Mouse (Mus musculus) inflammation-experienced regulatory T-cells, adult 6 months (primary cell): ENCODE results near the gene Selenos. TPM values are rescaled to one million over a fixed set of nuclear protein-coding genes. Genes with fewer than 3 reads are reported as not detected.
"Not testable (repeated sequence)": the region's sequence is repeated elsewhere in the genome, so short reads cannot be mapped to it uniquely, and the experiment has no call there.

Experiments
- ATAC-seq: one replicate; pipeline ENCODE4 v1.8.0; 2017
- polyA plus RNA-seq, 3 experiments: library from polyadenylated mRNA; unstranded; fragments of 100-300 nt; shearing (Covaris generic); gene quantifications; one replicate each; pipeline ENCODE4 v1.2.1; 2017

Gene Selenos
- 100 to 1,000 TPM; 180 to 191 (median 182) TPM for polyA plus RNA-seq

DNA sequence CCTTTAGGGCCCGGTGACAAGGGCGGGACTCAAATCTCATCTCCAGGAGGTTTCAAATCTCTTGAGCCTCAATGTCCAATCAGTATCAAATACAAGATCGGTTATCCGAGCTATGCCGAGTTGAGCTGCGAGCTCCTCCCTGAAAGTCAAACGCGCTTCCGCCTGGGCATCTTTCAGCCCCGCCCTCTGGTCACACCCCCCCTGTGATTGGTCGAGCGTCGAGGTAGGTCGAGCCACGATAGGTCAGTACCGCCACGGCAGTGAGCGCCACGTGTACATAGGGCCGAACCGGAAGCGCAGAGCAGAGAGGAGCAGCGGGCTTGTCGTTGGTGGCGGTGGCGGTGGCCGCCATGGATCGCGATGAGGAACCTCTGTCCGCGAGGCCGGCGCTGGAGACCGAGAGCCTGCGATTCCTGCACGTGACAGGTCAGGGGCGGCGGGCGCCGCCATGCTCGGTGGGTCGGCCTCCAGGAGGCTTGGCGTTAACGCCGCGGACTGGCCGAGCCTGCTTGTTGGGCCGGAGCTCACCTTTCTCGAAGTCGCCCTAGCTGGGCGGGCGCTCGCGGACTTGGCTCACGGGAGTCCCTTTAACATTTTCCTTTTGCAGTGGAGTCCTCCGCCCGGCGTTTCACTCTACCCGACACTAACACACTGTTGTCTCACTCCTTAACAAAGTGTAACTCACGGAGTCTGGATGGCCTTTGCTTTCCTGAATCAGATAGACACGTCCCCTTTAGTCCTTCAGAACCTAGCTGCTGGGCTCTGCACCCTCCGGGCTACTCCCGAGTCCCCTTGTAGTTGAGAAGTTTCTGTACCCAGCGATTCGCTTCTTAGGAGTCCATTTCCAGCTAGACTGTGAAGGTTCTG is at the start of gene Selenos:
Gene Selenos (plus strand): TSS at position 286 of the 867 bp plus-strand sequence.
- ATAC-seq = peak; percentile 98

DNA sequence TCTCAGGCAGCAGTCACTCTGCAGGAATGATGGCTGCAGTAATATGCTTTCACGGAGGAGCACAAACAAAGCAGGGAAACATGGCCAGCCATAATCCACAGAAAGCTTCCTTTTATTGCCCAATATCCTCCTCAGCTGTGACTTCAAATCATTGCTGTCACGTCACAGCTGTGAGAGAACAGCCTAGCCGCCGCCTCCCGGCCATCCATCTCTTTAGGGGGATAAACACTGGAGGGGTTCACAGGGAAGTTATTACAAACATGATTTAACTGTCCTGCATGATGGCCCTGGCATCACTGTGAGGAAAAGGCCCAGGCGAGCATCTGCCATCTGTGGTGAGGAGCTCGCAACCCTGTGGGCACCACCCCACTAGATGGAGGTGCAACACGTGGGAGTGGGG is 42.6 kb upstream of the Selenos start:
- no peak for ATAC-seq

DNA sequence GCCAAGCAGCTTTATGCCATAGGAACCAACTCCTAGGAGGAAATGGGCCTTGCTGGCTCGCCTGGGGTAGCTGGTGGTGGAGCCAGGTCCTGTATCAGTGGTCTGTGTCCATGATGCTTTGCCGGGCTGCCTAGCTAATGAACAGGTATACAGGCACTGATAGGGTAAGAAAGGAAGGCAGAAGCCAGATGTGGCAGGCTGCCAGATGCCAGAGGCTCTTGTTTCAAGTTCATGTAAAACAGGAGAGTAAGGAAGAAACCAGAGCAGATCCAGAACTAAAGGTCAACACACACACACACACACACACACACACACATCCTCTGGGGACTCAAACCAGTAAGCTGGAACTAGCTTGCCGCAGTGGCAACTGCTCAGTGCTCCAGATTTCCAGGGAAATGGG is 41.2 kb upstream of the Selenos start:
- no peak for ATAC-seq

DNA sequence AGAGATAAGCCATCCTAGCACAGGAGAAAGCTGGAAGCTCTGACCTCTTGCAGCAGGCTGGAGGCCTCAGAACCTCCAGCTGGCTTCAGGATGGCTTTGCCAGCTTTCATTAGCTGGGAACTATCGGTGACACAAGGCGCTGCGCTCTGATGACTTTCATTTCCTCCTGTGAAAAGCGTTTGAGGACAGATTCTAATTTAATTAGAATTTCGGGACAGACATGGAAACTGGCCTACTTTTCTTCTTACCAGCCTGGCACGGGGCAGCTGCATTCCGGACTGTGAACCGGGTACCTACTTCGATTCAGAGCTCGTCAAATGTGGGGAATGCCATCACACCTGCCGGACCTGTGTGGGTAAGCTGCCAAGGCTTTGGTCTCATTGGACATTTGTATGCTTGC is 40.7 kb upstream of the Selenos start:
- ATAC-seq = no peak

DNA sequence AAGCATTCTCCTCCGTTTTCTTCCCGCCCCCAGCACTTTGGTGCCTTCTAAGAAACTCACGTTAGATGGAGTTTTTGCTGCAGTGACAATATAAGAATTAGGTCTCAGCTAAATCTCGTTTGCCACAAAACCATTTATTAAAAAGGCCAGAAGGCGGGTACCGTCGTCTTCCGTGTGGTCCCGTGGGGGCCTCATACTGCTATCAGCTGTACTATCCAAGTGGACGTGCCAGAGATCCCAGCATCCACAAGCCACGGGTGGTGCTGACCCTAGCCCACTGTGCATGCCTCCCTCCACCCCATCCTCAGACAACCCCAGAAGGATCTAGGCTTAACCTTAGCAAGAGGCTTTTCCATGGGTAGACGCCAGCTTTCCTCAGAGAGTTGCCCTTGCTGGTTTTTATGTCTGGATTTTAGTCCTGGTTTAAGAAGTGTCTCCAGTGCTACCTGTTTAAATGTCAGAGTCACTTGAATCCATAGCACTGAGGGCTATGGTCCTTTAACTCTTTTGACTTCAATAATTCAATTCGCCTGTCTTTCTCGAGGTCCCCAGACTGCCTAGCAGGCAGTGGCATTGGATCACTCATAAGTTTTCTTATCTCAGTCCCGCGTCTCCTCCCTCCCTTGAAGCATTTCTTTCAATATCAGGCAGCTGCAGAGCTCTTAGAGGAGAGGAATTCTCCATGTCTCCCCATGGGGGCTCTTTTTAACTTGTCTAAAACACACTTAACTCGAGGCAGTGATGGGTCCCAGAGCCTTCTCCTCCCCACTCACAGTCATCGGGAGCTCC is 39.2 kb upstream of the Selenos start:
- ATAC-seq = no peak

DNA sequence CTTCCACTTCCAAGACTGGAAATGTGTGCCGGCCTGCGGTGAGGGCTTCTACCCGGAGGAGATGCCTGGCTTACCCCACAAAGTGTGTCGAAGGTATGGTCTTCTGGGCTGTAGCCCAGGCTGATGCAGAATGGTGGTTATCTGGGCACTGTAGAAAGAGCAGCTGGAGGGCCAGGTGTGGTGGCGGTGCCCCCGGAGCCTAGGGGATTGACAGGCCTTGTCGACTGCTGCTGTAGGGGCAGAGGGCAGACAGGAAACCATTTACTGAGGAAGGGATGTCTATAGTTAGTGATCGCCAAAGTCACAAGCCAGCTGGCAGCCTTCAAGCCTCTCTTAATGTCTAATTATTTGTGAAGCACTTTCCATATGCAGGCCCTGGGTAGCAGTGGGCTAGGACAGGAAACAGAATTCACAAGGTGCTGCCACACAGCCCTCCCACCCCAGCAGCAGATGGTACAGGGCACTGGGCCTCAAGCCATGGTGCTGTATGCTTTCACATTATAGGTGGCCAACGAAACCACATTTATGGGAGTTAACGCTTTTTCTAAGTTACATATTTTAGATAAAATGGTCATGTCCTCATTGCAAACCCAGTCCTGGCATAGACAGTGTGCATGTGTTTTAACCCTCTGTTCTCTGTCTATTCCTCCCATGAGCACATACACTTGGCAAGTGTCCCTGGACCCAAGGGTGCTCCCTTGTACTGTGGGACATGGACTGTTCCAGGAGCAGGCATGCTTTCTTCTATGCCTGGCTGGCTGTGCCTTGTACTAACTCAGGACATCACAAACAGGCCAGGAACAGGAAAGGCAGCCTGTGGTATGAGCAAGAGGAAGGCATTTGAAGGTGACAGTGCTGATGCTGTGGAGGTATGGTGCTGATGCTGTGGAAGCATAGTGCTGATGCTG is 35.6 kb upstream of the Selenos start, which contains the start of gene Gm45213:
Gene Gm45213 (plus strand): TSS at position 51 of the 908 bp plus-strand sequence.
- no peak for ATAC-seq

DNA sequence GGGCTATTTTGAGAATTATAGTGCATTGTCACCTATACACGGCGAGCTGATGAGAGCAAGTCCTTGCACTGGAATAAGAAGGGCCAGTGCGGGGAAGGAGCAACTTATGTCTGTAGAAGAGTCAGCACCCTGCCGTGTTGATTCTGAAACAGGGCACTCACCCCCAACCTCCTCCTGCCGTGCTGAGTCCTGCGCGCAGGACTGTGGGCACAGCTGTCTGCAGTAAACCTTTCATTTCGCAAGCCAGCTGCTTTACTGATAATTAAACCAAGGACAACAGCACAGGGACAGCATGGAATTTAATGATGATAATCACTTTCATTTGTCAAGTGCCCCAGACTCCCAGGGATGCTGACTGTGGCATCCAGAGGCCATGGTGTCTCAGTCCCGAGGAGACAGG is 34.8 kb upstream of the Selenos start:
- ATAC-seq = no peak

DNA sequence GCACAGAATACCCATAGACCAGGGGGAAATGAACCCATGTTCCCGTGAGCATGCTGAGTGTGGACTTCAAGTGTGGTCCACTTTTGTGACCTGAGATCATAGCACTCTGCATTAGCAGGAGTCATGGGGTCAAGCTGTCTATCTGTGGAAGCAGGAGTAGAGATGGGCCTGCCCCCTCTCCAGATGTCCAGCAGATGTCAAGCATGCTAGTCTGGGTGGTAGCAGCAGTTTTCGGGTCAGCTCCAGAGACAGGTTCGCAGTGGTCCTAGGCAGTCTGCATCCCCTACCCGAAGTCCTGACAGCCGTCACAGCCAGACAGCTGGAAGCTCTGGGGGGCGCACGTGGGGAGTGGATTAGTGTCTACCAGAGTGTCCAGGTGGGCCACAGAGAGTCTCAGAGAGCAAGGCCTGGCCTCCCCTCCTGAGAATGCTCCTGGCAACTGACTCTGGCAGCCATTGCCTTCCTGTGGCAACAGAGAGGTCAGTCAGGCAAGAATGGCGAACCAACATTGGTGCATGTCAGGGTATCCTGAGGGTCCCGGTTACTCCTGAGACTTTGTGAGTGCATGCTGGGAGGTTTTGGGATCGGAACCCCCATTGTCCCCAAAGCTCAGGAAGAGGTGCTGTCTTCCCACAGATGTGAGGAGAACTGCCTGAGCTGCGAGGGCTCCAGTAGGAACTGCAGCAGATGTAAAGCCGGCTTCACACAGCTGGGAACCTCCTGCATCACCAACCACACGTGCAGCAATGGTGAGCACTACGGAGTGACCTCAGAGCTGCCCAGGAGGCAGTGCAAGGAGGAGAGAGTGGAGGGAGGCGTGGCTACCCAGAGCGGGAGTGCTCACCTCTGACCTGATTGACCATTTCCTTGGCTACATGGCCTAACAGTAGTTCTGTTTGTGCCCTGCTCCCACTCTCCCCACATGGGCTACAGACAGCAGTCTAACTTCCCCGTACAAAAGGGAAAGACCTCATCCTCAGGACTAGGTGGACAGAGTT is 32.2 kb upstream of the Selenos start:
- ATAC-seq = no peak

DNA sequence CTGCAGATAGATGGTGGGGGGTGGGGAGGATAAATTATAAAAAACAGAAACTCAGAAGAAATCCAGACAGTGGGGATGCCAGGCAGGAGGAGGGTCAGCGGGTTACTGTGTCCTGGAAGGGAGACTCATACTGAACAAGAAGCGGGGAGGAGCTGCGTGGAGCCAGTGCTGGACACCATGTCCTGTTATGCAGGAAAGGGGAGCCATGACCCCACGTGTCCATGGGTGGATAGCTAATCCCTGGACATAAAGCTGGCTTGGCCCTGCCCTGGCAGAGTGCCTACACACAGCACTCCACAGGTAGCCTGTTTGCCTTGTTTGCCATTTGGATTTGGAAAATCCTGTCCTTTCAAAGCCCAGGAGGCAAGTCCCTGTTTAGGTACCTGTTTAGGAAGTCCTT is 31.5 kb upstream of the Selenos start:
- ATAC-seq = no peak

DNA sequence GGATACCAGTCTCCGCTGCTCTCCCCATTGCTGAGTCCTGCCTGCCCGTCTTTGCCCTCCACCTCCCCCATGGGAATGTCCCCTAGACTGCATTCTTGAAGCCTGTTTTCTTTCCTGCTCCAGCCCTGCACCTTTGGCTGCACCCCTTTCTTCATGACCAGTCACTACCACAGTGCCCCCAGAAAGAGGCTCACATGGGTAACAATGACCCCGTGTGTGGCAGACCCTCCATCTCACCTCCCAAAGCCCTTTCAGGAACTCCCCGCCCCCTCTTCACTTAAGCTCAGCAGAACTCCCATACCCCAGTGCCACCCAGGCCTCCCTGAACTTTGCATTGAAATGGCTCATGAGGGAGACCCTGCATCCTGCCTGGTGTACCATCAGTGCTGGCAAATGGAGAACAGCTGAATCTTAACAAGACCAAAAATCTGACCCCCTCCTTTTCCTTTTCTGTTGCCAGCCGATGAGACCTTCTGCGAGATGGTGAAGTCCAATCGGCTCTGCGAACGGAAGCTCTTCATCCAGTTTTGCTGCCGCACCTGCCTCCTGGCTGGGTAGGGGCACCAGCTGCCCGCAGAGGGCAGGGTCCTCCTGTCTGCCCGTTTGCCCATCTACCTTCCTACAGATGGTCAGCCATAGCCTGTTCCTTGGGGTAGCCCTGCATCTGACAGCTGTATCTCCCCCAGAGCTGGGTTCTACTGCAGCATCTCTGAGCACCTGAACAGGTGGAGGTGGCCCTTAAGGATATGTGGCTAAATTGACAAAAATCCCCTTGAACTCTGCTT is 30.8 kb upstream of the Selenos start:
- ATAC-seq = no peak

DNA sequence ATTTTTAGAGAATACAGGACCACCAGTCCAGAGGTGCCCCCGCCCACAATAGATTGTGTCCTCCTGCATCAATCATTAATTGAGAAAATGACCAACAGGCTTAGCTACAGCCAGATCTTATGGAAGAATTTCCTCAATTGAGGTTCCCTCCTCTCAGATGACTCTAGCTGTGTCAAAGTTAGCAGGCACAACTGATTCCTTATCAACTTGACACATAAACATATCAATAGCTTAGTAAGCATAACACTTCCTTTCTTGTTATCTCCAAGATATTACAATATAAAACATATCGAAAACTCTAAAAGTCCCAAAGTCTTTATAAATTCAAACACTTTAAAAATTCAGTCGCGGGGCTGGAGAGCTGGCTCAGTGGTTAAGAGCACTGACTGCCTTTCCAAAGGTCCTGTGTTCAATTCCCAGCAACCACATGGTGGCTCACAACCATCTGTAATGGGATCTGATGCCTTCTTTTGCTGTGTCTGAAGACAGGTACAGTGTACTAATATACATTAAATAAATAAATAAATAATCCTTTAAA is 25.4 kb upstream of the Selenos start:
- no peak for ATAC-seq

DNA sequence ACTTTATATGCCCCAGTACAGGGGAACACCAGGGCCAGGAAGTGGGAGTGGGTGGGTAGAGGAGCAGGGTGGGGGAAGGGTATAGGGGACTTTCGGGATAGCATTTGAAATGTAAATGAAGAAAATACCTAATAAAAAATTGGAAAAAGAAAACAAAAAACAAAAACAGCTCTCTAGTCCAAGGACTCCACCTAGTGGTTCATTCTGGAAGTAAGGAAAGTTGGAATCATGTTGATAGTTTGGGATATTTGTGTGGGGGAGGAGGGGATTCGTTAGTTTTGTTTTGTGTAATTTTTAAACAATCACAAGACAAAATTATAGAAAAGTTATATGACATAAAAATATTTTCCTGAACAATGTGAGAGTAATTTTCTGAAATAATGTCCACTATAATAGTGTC is 24.1 kb upstream of the Selenos start:
- not testable (repeated sequence) for ATAC-seq

DNA sequence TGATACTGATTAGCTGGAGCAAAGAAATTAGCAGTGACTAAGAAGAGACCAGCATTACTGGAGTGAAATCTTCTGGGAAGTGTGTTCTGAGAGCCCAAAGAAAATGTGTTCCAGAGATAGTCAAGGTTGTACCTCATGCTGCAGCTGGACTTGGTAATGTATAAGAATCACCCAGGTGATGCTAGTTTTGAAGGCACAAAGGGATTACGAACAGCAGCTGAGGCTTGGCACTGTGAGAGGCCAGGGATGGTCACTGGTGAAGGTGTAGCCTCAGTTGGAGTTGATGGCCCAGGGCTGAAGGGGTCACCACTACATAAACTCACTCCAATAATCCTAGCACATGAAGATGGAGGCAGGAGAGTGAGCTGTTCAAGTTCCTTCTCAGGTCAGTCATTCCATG is 20.7 kb upstream of the Selenos start, which contains the start of gene Snrpa1:
Gene Snrpa1 (plus strand): TSS at position 301 of the 400 bp plus-strand sequence.
- ATAC-seq = no peak

DNA sequence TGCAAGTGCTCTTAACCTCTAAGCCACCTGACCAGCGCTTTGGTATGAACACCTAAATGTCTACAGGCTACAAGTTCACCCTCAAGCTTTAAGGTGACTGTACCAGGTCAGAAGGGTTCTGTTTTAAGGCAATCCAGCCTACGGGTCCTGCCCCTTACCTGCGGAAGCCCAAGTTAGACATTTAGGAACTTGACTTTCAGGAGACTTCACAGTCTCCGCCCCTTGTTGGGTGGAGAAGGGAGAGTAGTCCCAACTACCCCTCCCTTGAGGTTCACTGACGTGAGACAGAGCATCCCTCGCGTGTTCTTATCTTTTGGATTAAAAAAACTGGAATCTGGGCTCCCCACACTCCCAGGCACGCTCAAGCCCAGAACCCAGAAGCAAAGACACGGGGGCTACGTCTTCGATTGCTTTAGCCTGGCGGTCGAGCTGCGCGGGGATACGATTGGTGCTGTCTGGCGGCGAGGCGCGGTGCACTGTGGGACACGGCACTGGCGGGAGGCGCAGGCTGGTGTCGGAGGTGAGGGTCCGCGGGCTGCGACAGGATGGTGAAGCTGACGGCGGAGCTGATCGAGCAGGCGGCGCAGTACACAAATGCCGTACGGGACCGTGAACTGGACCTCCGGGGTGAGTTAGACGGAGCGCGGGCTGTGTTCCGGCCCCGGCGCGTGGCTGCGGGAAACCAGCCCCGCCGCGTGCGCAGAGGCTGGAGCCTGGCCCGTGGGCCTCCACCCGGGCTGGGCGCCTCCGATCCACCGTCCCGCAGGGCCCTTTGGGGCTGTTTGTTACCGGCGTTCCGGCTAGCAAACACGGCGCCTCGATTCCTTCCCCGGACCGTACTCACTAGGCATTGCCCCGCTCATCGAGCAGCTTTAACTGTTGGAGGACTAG is 19.1 kb upstream of the Selenos start:
- ATAC-seq = peak; percentile 90

DNA sequence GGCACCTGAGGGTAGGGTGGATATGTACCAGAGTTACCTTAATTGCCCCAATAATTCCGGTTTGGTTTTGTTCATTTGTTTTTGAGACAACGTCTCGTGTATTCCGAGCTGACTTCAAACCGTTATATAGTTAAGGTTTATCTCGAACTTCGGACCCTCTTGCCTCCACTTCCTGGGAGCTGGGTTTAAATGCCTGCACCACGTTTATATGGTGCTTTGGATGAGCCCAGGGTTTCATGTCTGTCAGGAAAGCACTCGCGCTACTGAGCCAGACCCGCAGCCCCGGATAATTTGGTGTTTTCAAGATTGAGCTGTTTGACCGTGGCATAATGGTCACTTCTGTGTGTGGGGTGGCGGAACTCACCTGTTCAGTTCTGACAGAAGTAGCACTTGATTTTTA is 18.4 kb upstream of the Selenos start:
- ATAC-seq = no peak

DNA sequence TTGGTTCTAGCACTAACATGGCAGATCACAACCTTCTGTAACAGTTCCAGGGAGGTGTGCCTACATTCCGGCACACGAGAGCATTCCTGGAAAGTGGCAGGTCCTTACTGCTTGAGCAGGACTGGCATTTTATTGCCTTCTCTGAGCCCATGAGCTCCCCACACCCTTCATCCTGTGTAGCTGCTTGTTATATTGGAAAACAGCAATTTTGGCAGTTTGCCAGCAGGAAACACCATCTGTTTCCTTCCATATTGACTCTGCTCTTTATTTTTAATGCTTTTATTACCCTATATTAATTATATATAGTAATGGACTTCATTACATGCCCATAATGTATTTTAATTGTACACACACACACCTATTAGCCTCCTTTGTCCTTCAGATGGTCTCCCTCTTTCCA is 3.0 kb upstream of the Selenos start:
- no peak for ATAC-seq

DNA sequence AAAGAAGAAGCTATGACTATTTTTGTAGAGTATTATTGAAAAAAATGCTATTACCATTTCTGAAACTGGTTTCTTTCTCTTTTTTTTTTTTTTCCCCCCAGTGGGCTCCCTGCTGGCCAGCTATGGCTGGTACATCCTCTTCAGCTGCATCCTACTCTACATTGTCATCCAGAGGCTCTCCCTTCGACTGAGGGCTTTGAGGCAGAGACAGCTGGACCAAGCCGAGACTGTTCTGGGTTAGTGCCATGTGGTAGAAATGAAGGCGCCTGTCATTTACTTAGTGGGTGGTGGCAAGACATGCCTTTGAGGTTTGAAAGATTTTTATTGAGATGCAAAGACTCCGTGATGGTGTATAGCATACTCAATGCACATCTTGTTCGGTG is 773 bp downstream of the Selenos start:
- ATAC-seq = no peak

DNA sequence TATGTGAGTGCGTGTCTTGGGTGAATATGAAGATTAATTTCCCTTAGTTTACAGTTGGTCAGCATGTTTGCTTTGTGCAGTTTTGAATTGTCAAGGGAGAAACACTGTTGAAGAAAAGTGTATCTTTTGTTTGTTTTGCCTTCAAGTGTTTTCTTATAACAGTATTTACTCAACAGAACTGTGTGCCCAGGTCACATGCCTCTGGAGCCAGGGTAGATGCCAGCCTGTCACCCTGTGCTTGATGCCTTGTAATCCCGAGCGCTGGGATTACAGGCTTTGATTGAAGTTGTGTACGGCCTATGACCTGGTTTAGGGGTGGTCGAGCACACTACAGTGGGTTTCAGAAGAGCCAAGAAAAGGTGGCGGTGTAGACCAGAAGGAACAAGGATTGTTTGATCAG is 4.3 kb downstream of the Selenos start:
- no peak for ATAC-seq

DNA sequence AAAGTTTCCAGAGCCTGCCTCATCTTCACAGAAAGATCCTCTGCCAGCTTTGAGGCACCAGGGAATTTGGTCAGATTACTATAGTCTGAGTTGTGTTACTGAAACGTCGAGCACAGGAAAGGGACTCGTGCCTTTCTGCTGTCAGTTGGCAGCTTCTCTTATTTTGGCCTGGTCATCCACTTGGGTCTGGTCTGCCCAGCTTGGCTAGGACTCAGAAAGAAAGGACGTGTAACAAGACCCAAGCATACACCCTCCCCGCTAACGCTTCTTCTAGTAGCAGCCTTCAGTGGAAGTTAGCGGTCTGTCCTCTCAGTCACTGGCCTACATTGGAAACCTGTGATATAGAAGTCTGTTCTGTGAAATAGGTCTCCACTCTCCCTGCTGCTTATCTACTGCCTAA is 5.1 kb downstream of the Selenos start:
- no peak for ATAC-seq
